Mouse (Mus musculus): ENCODE results near the gene Teddm3. TPM values are rescaled to one million over a fixed set of nuclear protein-coding genes. Genes with fewer than 3 reads are reported as not detected.

Teddm3 gene
- total and polyA plus RNA-seq, 2 experiments, result not detected

DNA sequence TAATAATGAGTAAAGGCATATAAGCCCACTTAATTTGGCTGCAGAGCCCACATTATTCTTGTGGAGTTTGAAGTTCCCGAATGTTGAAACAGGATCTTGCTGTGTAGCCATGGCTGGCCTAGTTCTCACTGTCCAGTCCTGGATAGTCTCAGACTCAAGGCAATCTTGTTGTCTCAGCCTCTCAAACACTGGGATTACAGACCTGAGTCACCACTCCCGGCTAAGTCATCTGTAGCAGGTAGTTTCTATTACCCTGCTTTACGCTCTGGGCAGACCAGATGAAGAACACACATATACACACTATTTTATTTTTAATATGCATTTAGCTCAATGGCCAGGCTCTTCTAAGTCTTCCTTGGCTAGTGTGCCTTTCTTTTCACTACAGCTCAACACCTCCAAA is 42.8 kb upstream of the Teddm3 start:
- H3K27me3 ChIP-seq (ENCODE audit: control insufficient read depth, insufficient read depth, low read length), result no peaks in the 10 kb centered on the region
- TF ChIP-seq POLR2A (IDR thresholded peaks at IDR 0.05; ENCODE audit: extremely low read depth, insufficient read depth, low read length) (no peak), CTCF (IDR thresholded peaks at IDR 0.05; ENCODE audit: low read depth, low read length) (no peak)
- H3K36me3 ChIP-seq (ENCODE audit: control insufficient read depth, insufficient read depth, low read length), result no peaks in the 10 kb centered on the region
- no peak overlapping the region for H3K4me3 ChIP-seq (ENCODE audit: insufficient read depth, low read depth, low read length)
- 88% methylated on average over 3 of the region's 3 CpGs for WGBS
- DNase-seq (ENCODE audit: extremely low read depth, low read depth, low spot score), result no peak
- H3K9ac ChIP-seq (ENCODE audit: low read depth, low read length), result no peak overlapping the region
- no peaks in the 10 kb centered on the region for H3K4me1 ChIP-seq (ENCODE audit: control insufficient read depth, insufficient read depth, low read length)
- H3K79me2 ChIP-seq (ENCODE audit: control insufficient read depth, insufficient read depth, low read length), result no peaks in the 10 kb centered on the region
- H3K27ac ChIP-seq (replicated peaks; ENCODE audit: insufficient read depth, low read depth, low read length), result no peak overlapping the region

DNA sequence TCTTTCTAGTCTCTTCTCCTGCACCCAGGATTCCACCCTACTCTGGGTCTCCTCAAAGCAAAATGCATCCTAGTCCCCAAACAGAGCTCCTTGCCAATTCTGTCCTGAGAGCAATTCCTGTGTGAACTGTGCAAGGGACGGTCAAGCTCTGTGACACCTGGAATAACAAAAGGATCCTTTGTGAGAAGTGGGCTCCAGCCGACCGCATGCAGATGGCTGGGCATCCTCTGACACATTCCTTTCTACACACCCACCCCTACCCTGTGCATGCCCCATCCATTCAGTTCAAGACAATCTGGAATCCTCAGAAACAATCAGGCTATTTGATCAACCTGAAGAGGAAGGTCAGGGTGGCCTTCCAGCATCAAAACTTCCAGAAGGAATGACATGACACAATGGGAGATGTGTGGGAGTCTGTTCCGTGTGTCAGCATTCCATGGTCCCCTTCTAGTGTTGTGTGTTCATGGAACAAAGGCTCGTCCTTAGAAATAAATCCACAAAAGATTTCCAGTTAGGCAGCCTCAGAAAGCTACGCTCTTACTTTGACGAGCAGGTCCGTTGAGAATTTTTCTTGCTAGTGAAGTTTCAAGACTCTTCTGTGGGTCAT is 41.6 kb upstream of the Teddm3 start:
- WGBS, result 78% methylated on average over 8 of the region's 8 CpGs
- Histone ChIP-seq H3K36me3 (ENCODE audit: control insufficient read depth, insufficient read depth, low read length) (no peaks in the 10 kb centered on the region), H3K4me1 (ENCODE audit: control insufficient read depth, insufficient read depth, low read length) (no peaks in the 10 kb centered on the region), H3K4me3 (ENCODE audit: insufficient read depth, low read depth, low read length) (no peak overlapping the region), H3K79me2 (ENCODE audit: control insufficient read depth, insufficient read depth, low read length) (no peaks in the 10 kb centered on the region), H3K27ac (replicated peaks; ENCODE audit: insufficient read depth, low read depth, low read length) (no peak overlapping the region), H3K27me3 (ENCODE audit: control insufficient read depth, insufficient read depth, low read length) (no peaks in the 10 kb centered on the region), H3K9ac (ENCODE audit: low read depth, low read length) (no peak overlapping the region)
- DNase-seq (ENCODE audit: extremely low read depth, low read depth, low spot score), result no peak
- no peak for TF ChIP-seq CTCF (IDR thresholded peaks at IDR 0.05; ENCODE audit: low read depth, low read length)
- no peak for TF ChIP-seq POLR2A (IDR thresholded peaks at IDR 0.05; ENCODE audit: extremely low read depth, insufficient read depth, low read length)

DNA sequence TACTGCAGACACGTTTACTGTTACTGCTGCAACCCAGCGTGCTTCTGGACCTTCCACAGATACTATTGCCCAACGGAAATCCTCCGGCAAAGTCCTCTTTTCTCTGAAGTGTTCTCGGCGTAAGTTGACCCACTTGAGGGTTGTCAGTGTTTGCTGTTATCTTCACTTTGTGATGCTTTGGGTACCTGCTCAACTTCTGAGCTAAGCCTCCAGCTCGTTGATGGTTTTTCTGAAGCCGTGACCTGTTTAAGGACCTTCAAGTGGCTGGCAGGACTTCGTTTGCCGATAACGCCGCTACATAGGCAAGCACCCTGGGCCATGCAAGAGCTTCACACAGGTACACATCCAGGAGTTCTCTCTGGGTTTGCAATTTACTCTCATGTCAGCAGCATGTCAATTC is 40.4 kb upstream of the Teddm3 start:
- WGBS, result 71% methylated on average over 12 of the region's 12 CpGs
- Histone ChIP-seq H3K27ac (replicated peaks; ENCODE audit: insufficient read depth, low read depth, low read length) (no peak overlapping the region), H3K79me2 (ENCODE audit: control insufficient read depth, insufficient read depth, low read length) (no peaks in the 10 kb centered on the region), H3K4me3 (ENCODE audit: insufficient read depth, low read depth, low read length) (no peak overlapping the region), H3K36me3 (ENCODE audit: control insufficient read depth, insufficient read depth, low read length) (no peaks in the 10 kb centered on the region), H3K4me1 (ENCODE audit: control insufficient read depth, insufficient read depth, low read length) (no peaks in the 10 kb centered on the region), H3K9ac (ENCODE audit: low read depth, low read length) (no peak overlapping the region), H3K27me3 (ENCODE audit: control insufficient read depth, insufficient read depth, low read length) (no peaks in the 10 kb centered on the region)
- no peak for TF ChIP-seq POLR2A (IDR thresholded peaks at IDR 0.05; ENCODE audit: extremely low read depth, insufficient read depth, low read length)
- TF ChIP-seq CTCF (IDR thresholded peaks at IDR 0.05; ENCODE audit: low read depth, low read length), result no peak
- no peak for DNase-seq (ENCODE audit: extremely low read depth, low read depth, low spot score)

- peak; percentile 38 for DNase-seq (ENCODE audit: extremely low read depth, low read depth, low spot score)
- Histone ChIP-seq H3K79me2 (ENCODE audit: control insufficient read depth, insufficient read depth, low read length) (no peaks in the 10 kb centered on the region), H3K27ac (replicated peaks; ENCODE audit: insufficient read depth, low read depth, low read length) (no peak overlapping the region), H3K9ac (ENCODE audit: low read depth, low read length) (no peak overlapping the region), H3K27me3 (ENCODE audit: control insufficient read depth, insufficient read depth, low read length) (no peaks in the 10 kb centered on the region), H3K4me3 (ENCODE audit: insufficient read depth, low read depth, low read length) (no peak overlapping the region), H3K36me3 (ENCODE audit: control insufficient read depth, insufficient read depth, low read length) (no peaks in the 10 kb centered on the region), H3K4me1 (ENCODE audit: control insufficient read depth, insufficient read depth, low read length) (no peaks in the 10 kb centered on the region)
- TF ChIP-seq CTCF (IDR thresholded peaks at IDR 0.05; ENCODE audit: low read depth, low read length) (peak; percentile 61), POLR2A (IDR thresholded peaks at IDR 0.05; ENCODE audit: extremely low read depth, insufficient read depth, low read length) (no peak)
- WGBS, result 34% methylated on average over 7 of the region's 7 CpGs
Measured at GRCm38 (mm10) chr16:21192509-21193354, 38.9 kb upstream of the Teddm3 start.

- H3K27me3 ChIP-seq (ENCODE audit: control insufficient read depth, insufficient read depth, low read length), result no peaks in the 10 kb centered on the region
Measured at GRCm38 (mm10) chr16:21191569-21191968, 37.8 kb upstream of the Teddm3 start.

GRCm38 (mm10) chr16:21188345-21188744 is 34.5 kb upstream of the Teddm3 start:
- H3K27ac ChIP-seq (replicated peaks; ENCODE audit: insufficient read depth, low read depth, low read length), result no peak overlapping the region
- H3K79me2 ChIP-seq (ENCODE audit: control insufficient read depth, insufficient read depth, low read length), result no peaks in the 10 kb centered on the region
- H3K9ac ChIP-seq (ENCODE audit: low read depth, low read length), result no peak overlapping the region
- 86% methylated on average over 3 of the region's 3 CpGs for WGBS
- H3K4me1 ChIP-seq (ENCODE audit: control insufficient read depth, insufficient read depth, low read length), result no peaks in the 10 kb centered on the region
- DNase-seq (ENCODE audit: extremely low read depth, low read depth, low spot score), result no peak
- H3K4me3 ChIP-seq (ENCODE audit: insufficient read depth, low read depth, low read length), result no peak overlapping the region
- TF ChIP-seq CTCF (IDR thresholded peaks at IDR 0.05; ENCODE audit: low read depth, low read length) (no peak), POLR2A (IDR thresholded peaks at IDR 0.05; ENCODE audit: extremely low read depth, insufficient read depth, low read length) (no peak)
- no peaks in the 10 kb centered on the region for H3K27me3 ChIP-seq (ENCODE audit: control insufficient read depth, insufficient read depth, low read length)
- H3K36me3 ChIP-seq (ENCODE audit: control insufficient read depth, insufficient read depth, low read length), result no peaks in the 10 kb centered on the region

More at GRCm38 (mm10) chr16:21191569-21191968, 37.8 kb upstream of the Teddm3 start:
- no peak overlapping the region for H3K27ac ChIP-seq (replicated peaks; ENCODE audit: insufficient read depth, low read depth, low read length)
- H3K9ac ChIP-seq (ENCODE audit: low read depth, low read length), result no peak overlapping the region
- no peaks in the 10 kb centered on the region for H3K79me2 ChIP-seq (ENCODE audit: control insufficient read depth, insufficient read depth, low read length)
- 82% methylated on average over 14 of the region's 14 CpGs for WGBS
- no peaks in the 10 kb centered on the region for H3K36me3 ChIP-seq (ENCODE audit: control insufficient read depth, insufficient read depth, low read length)
- no peak overlapping the region for H3K4me3 ChIP-seq (ENCODE audit: insufficient read depth, low read depth, low read length)
- H3K4me1 ChIP-seq (ENCODE audit: control insufficient read depth, insufficient read depth, low read length), result no peaks in the 10 kb centered on the region
- no peak for DNase-seq (ENCODE audit: extremely low read depth, low read depth, low spot score)
- TF ChIP-seq POLR2A (IDR thresholded peaks at IDR 0.05; ENCODE audit: extremely low read depth, insufficient read depth, low read length), result no peak
- no peak for TF ChIP-seq CTCF (IDR thresholded peaks at IDR 0.05; ENCODE audit: low read depth, low read length)
